Mouse (Mus musculus) testis, adult 2 months (tissue): ENCODE results near the gene Tspan9.

Experiments used
- CTCF ChIP-seq: fragments of 200-500 bp; IDR thresholded peaks from 2 replicates; pipeline ENCODE4 v1.5.1; 2012; ENCODE audit warnings: low read depth, mild to moderate bottlenecking, inconsistent platforms, low read length, moderate library complexity; ENCODE audit not compliant: control insufficient read depth, insufficient read depth, insufficient replicate concordance
- POLR2A ChIP-seq: fragments of 200-500 bp; IDR thresholded peaks from 2 replicates; pipeline ENCODE4 v1.6.1; 2012; ENCODE audit warnings: low read depth, mild to moderate bottlenecking, inconsistent platforms, low read length, moderate library complexity; ENCODE audit not compliant: control insufficient read depth

GRCm38 (mm10) chr6:128125464-128125863 lies 17.9 kb downstream of the Tspan9 start:
- TF ChIP-seq CTCF (no peak), POLR2A (no peak)
